Mouse (Mus musculus): ENCODE measurements around the gene Prrc2b. TPM values are rescaled to one million over a fixed set of nuclear protein-coding genes. Genes with fewer than 3 reads are reported as not detected.

The Prrc2b gene
- polyA plus RNA-seq, 1 experiment, result 35.1 TPM

GRCm38 (mm10) chr2:32200712-32201111, 49.8 kb downstream of the Prrc2b start:
- WGBS, result 96% methylated on average over 11 of the region's 11 CpGs
- TF ChIP-seq CTCF (IDR thresholded peaks at IDR 0.05; ENCODE audit: extremely low read depth, insufficient read depth, insufficient read length, insufficient replicate concordance) (no peak), POLR2A (IDR thresholded peaks at IDR 0.05; ENCODE audit: low read depth, low read length) (no peak)
- Histone ChIP-seq H3K36me3 (ENCODE audit: control insufficient read depth, insufficient read depth, low read length) (peaks cover 52% of the 10 kb centered on the region), H3K4me3 (ENCODE audit: extremely low read depth, insufficient read depth, insufficient read length) (no peak overlapping the region), H3K27me3 (ENCODE audit: control insufficient read depth, insufficient read depth, low read length) (no peaks in the 10 kb centered on the region), H3K4me1 (ENCODE audit: control insufficient read depth, insufficient read depth, insufficient read length) (no peaks in the 10 kb centered on the region), H3K27ac (ENCODE audit: insufficient read depth, low read length) (no peak overlapping the region)
- no peak for DNase-seq (ENCODE audit: low read depth in 1 of 2, low spot score in 2 of 2)

- Histone ChIP-seq H3K36me3 (ENCODE audit: control insufficient read depth, insufficient read depth, low read length) (peaks cover 54% of the 10 kb centered on the region), H3K27ac (ENCODE audit: insufficient read depth, low read length) (no peak overlapping the region), H3K4me1 (ENCODE audit: control insufficient read depth, insufficient read depth, insufficient read length) (no peaks in the 10 kb centered on the region), H3K4me3 (ENCODE audit: extremely low read depth, insufficient read depth, insufficient read length) (no peak overlapping the region), H3K27me3 (ENCODE audit: control insufficient read depth, insufficient read depth, low read length) (no peaks in the 10 kb centered on the region)
- DNase-seq (ENCODE audit: low read depth in 1 of 2, low spot score in 2 of 2), result no peak
- WGBS, result 88% methylated on average over 7 of the region's 7 CpGs
- no peak for TF ChIP-seq CTCF (IDR thresholded peaks at IDR 0.05; ENCODE audit: extremely low read depth, insufficient read depth, insufficient read length, insufficient replicate concordance)
- TF ChIP-seq POLR2A (IDR thresholded peaks at IDR 0.05; ENCODE audit: low read depth, low read length), result no peak
Observed at GRCm38 (mm10) chr2:32201527-32201926, 50.6 kb downstream of the Prrc2b start.

GRCm38 (mm10) chr2:32203853-32204252, 53.0 kb downstream of the Prrc2b start:
- Histone ChIP-seq H3K4me3 (ENCODE audit: extremely low read depth, insufficient read depth, insufficient read length) (no peak overlapping the region), H3K4me1 (ENCODE audit: control insufficient read depth, insufficient read depth, insufficient read length) (no peaks in the 10 kb centered on the region), H3K36me3 (ENCODE audit: control insufficient read depth, insufficient read depth, low read length) (peaks cover 63% of the 10 kb centered on the region), H3K27ac (ENCODE audit: insufficient read depth, low read length) (no peak overlapping the region), H3K27me3 (ENCODE audit: control insufficient read depth, insufficient read depth, low read length) (no peaks in the 10 kb centered on the region)
- no peak for DNase-seq (ENCODE audit: low read depth in 1 of 2, low spot score in 2 of 2)
- no peak for TF ChIP-seq POLR2A (IDR thresholded peaks at IDR 0.05; ENCODE audit: low read depth, low read length)
- TF ChIP-seq CTCF (IDR thresholded peaks at IDR 0.05; ENCODE audit: extremely low read depth, insufficient read depth, insufficient read length, insufficient replicate concordance), result no peak
- WGBS, result 93% methylated on average over 13 of the region's 13 CpGs

GRCm38 (mm10) chr2:32207682-32208081, 56.8 kb downstream of the Prrc2b start:
- WGBS, result 100% methylated on average over 1 of the region's 1 CpGs
- DNase-seq (ENCODE audit: low read depth in 1 of 2, low spot score in 2 of 2), result no peak
- no peak overlapping the region for H3K4me3 ChIP-seq (ENCODE audit: extremely low read depth, insufficient read depth, insufficient read length)
- no peaks in the 10 kb centered on the region for H3K27me3 ChIP-seq (ENCODE audit: control insufficient read depth, insufficient read depth, low read length)
- no peak for TF ChIP-seq POLR2A (IDR thresholded peaks at IDR 0.05; ENCODE audit: low read depth, low read length)
- no peak for TF ChIP-seq CTCF (IDR thresholded peaks at IDR 0.05; ENCODE audit: extremely low read depth, insufficient read depth, insufficient read length, insufficient replicate concordance)
- H3K27ac ChIP-seq (ENCODE audit: insufficient read depth, low read length), result no peak overlapping the region
- no peaks in the 10 kb centered on the region for H3K4me1 ChIP-seq (ENCODE audit: control insufficient read depth, insufficient read depth, insufficient read length)
- peaks cover 59% of the 10 kb centered on the region for H3K36me3 ChIP-seq (ENCODE audit: control insufficient read depth, insufficient read depth, low read length)

- Histone ChIP-seq H3K4me3 (ENCODE audit: extremely low read depth, insufficient read depth, insufficient read length) (no peak overlapping the region), H3K27ac (ENCODE audit: insufficient read depth, low read length) (no peak overlapping the region), H3K36me3 (ENCODE audit: control insufficient read depth, insufficient read depth, low read length) (peaks cover 71% of the 10 kb centered on the region), H3K4me1 (ENCODE audit: control insufficient read depth, insufficient read depth, insufficient read length) (no peaks in the 10 kb centered on the region), H3K27me3 (ENCODE audit: control insufficient read depth, insufficient read depth, low read length) (no peaks in the 10 kb centered on the region)
- WGBS, result 97% methylated on average over 8 of the region's 8 CpGs
- DNase-seq (ENCODE audit: low read depth in 1 of 2, low spot score in 2 of 2), result no peak
- no peak for TF ChIP-seq POLR2A (IDR thresholded peaks at IDR 0.05; ENCODE audit: low read depth, low read length)
- TF ChIP-seq CTCF (IDR thresholded peaks at IDR 0.05; ENCODE audit: extremely low read depth, insufficient read depth, insufficient read length, insufficient replicate concordance), result no peak
Observed at GRCm38 (mm10) chr2:32211689-32212088, 60.8 kb downstream of the Prrc2b start.

GRCm38 (mm10) chr2:32213000-32213399, 62.1 kb downstream of the Prrc2b start:
- Histone ChIP-seq H3K36me3 (ENCODE audit: control insufficient read depth, insufficient read depth, low read length) (peaks cover 70% of the 10 kb centered on the region), H3K27me3 (ENCODE audit: control insufficient read depth, insufficient read depth, low read length) (no peaks in the 10 kb centered on the region), H3K4me3 (ENCODE audit: extremely low read depth, insufficient read depth, insufficient read length) (no peak overlapping the region), H3K27ac (ENCODE audit: insufficient read depth, low read length) (no peak overlapping the region), H3K4me1 (ENCODE audit: control insufficient read depth, insufficient read depth, insufficient read length) (no peaks in the 10 kb centered on the region)
- WGBS, result 84% methylated on average over 10 of the region's 10 CpGs
- DNase-seq (ENCODE audit: low read depth in 1 of 2, low spot score in 2 of 2), result no peak
- TF ChIP-seq POLR2A (IDR thresholded peaks at IDR 0.05; ENCODE audit: low read depth, low read length), result no peak

GRCm38 (mm10) chr2:32215576-32215975, 64.7 kb downstream of the Prrc2b start:
- no peak for DNase-seq (ENCODE audit: low read depth in 1 of 2, low spot score in 2 of 2)
- no peaks in the 10 kb centered on the region for H3K27me3 ChIP-seq (ENCODE audit: control insufficient read depth, insufficient read depth, low read length)
- WGBS, result 82% methylated on average over 10 of the region's 10 CpGs
- no peaks in the 10 kb centered on the region for H3K4me1 ChIP-seq (ENCODE audit: control insufficient read depth, insufficient read depth, insufficient read length)
- no peak overlapping the region for H3K27ac ChIP-seq (ENCODE audit: insufficient read depth, low read length)
- H3K4me3 ChIP-seq (ENCODE audit: extremely low read depth, insufficient read depth, insufficient read length), result no peak overlapping the region
- H3K36me3 ChIP-seq (ENCODE audit: control insufficient read depth, insufficient read depth, low read length), result peaks cover 82% of the 10 kb centered on the region
- TF ChIP-seq CTCF (IDR thresholded peaks at IDR 0.05; ENCODE audit: extremely low read depth, insufficient read depth, insufficient read length, insufficient replicate concordance) (no peak), POLR2A (IDR thresholded peaks at IDR 0.05; ENCODE audit: low read depth, low read length) (no peak)

All from spleen, adult 2 months (tissue).